ENCODE assay signal across 29 mouse cellular contexts in the genomic region with DNA sequence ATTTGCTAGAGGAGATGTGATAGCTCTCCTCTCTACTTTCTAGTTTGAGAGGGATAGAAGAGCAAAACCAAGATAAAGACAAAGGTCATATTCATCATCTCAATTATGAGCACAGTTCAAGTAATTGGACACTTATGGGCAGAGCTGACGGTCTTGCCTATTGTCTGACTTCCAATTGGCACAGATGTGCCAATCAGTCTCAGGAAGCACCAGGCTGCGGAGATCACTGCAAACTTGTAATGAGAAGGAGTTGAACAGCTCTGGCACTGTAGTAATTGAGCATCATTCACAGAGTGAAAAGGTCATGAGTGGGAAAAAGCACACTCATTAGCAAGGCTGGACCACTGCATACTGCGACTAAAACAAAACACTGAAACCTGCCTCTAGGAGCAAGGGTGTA.
DNase-seq lines count a peak whose midpoint lies in the region; ATAC-seq and TF ChIP-seq lines count a peak whose summit lies in the region.
"Had no signal": no experiment of that assay in that cellular context is flagged by ENCODE, and none has a peak within 500 bp of the region (broad histone marks: within the 10 kb centered on the region; RNA-seq: fewer than 3 reads in every experiment).

No protein-coding gene starts in this region.

- intact Hi-C loops in left cerebral cortex, adult 2 months (cut with DNase I), result no loop called here
- intact Hi-C loops in left cerebral cortex, postnatal 10 days (cut with DNase I), result no loop called here

- H3K9me3 ChIP-seq in forebrain, embryonic 11.5 days (ENCODE audit: control insufficient read depth, low read length), result no peaks in the 10 kb centered on the region
- H3K9me3 ChIP-seq in forebrain, embryonic 10.5 days, result no peaks in the 10 kb centered on the region
- H3K9me3 ChIP-seq in midbrain, embryonic 14.5 days (ENCODE audit: control insufficient read depth, low read length), result no peaks in the 10 kb centered on the region
- no peaks in the 10 kb centered on the region for H3K9me3 ChIP-seq in midbrain, postnatal 0 days (ENCODE audit: low read length)
- H3K9me3 ChIP-seq in forebrain, embryonic 14.5 days (replicated peaks; ENCODE audit: control insufficient read depth, low read length), result no peaks in the 10 kb centered on the region
- H3K9me3 ChIP-seq: embryonic facial prominence, embryonic 15.5 days; G1E; heart, embryonic 13.5 days; neural tube, embryonic 15.5 days had no signal

- 0 out of 2 replicates have a peak, but pooled peaks have one; percentile 24 for ATAC-seq in forebrain, embryonic 11.5 days (replicated peaks; ENCODE audit: low FRiP score)
- no peak for ATAC-seq in midbrain, embryonic 14.5 days (ENCODE audit: low FRiP score, low TSS enrichment)
- ATAC-seq in midbrain, postnatal 0 days (ENCODE audit: low FRiP score), result no peak
- ATAC-seq in forebrain, embryonic 14.5 days, result peak; percentile 60; the same call in 1 of the 2 replicates
- ATAC-seq: hindbrain, embryonic 16.5 days; Patski had no signal

- H3K4me1 ChIP-seq in forebrain, embryonic 11.5 days (replicated peaks; ENCODE audit: control insufficient read depth, insufficient read depth, low read length), result no peaks in the 10 kb centered on the region
- H3K4me1 ChIP-seq in forebrain, embryonic 10.5 days, result no peaks in the 10 kb centered on the region; the same call in 1 of the 2 replicates
- no peaks in the 10 kb centered on the region for H3K4me1 ChIP-seq in midbrain, embryonic 14.5 days (ENCODE audit: control insufficient read depth, insufficient read depth, low read length)
- H3K4me1 ChIP-seq in midbrain, postnatal 0 days (ENCODE audit: insufficient read depth, low read length), result no peaks in the 10 kb centered on the region
- no peaks in the 10 kb centered on the region for H3K4me1 ChIP-seq in forebrain, embryonic 14.5 days (ENCODE audit: control insufficient read depth, insufficient read depth, low read length)
- H3K4me1 ChIP-seq: embryonic facial prominence, embryonic 15.5 days; heart, embryonic 13.5 days; neural tube, embryonic 15.5 days had no signal

- H3K27me3 ChIP-seq in forebrain, embryonic 11.5 days (ENCODE audit: control insufficient read depth, insufficient read depth, low read length), result no peaks in the 10 kb centered on the region
- no peaks in the 10 kb centered on the region for H3K27me3 ChIP-seq in forebrain, embryonic 10.5 days (ENCODE audit: poor library complexity, severe bottlenecking)
- no peaks in the 10 kb centered on the region for H3K27me3 ChIP-seq in midbrain, embryonic 14.5 days (ENCODE audit: control insufficient read depth, insufficient read depth, low read length)
- H3K27me3 ChIP-seq in midbrain, postnatal 0 days (ENCODE audit: insufficient read depth, low read length), result no peaks in the 10 kb centered on the region
- H3K27me3 ChIP-seq in forebrain, embryonic 14.5 days (replicated peaks; ENCODE audit: control insufficient read depth, insufficient read depth, low read length), result no peaks in the 10 kb centered on the region
- H3K27me3 ChIP-seq: embryonic facial prominence, embryonic 15.5 days; heart, embryonic 13.5 days; neural tube, embryonic 15.5 days had no signal

- no peaks in the 10 kb centered on the region for H3K36me3 ChIP-seq in forebrain, embryonic 11.5 days (ENCODE audit: control insufficient read depth, insufficient read depth, low read length)
- no peaks in the 10 kb centered on the region for H3K36me3 ChIP-seq in forebrain, embryonic 10.5 days (replicated peaks)
- H3K36me3 ChIP-seq in midbrain, embryonic 14.5 days (ENCODE audit: control insufficient read depth, insufficient read depth, low read length), result no peaks in the 10 kb centered on the region
- H3K36me3 ChIP-seq in midbrain, postnatal 0 days (ENCODE audit: insufficient read depth, low read length), result no peaks in the 10 kb centered on the region
- no peaks in the 10 kb centered on the region for H3K36me3 ChIP-seq in forebrain, embryonic 14.5 days (ENCODE audit: control insufficient read depth, insufficient read depth, low read length)
- H3K36me3 ChIP-seq: embryonic facial prominence, embryonic 15.5 days; G1E; heart, embryonic 13.5 days; neural tube, embryonic 15.5 days had no signal

- WGBS in forebrain, embryonic 11.5 days, result 62% methylated on average over 3 of the region's 3 CpGs
- WGBS in forebrain, embryonic 10.5 days, result 82% methylated on average over 3 of the region's 3 CpGs
- 75% methylated on average over 3 of the region's 3 CpGs for WGBS in midbrain, embryonic 14.5 days
- 76% methylated on average over 3 of the region's 3 CpGs for WGBS in midbrain, postnatal 0 days
- 28% methylated on average over 3 of the region's 3 CpGs for whole genome bisulfite sequencing in forebrain, embryonic 14.5 days

- TF ChIP-seq CTCF in midbrain, postnatal 0 days (IDR thresholded peaks at IDR 0.05), result no peak
- TF ChIP-seq CTCF in left cerebral cortex, adult 2 months (IDR thresholded peaks at IDR 0.05), result no peak

- no peak overlapping the region for H3K4me3 ChIP-seq in forebrain, embryonic 11.5 days (ENCODE audit: low read depth, low read length)
- H3K4me3 ChIP-seq in forebrain, embryonic 10.5 days, result no peak overlapping the region
- H3K4me3 ChIP-seq in midbrain, embryonic 14.5 days (replicated peaks; ENCODE audit: low read depth, low read length), result no peak overlapping the region
- H3K4me3 ChIP-seq in midbrain, postnatal 0 days (ENCODE audit: low read depth, low read length), result no peak overlapping the region
- H3K4me3 ChIP-seq in forebrain, embryonic 14.5 days (ENCODE audit: low read depth, low read length), result no peak overlapping the region
- H3K4me3 ChIP-seq in left cerebral cortex, adult 2 months, result no peak overlapping the region
- H3K4me3 ChIP-seq: embryonic facial prominence, embryonic 15.5 days; heart, embryonic 13.5 days; neural tube, embryonic 15.5 days had no signal

- DNase-seq in forebrain, embryonic 11.5 days (ENCODE audit: low spot score), result no peak
- DNase-seq in forebrain, embryonic 10.5 days (ENCODE audit: extremely low spot score, low spot score), result no peak
- DNase-seq in midbrain, embryonic 14.5 days, result peak; percentile 3
- no peak for DNase-seq in midbrain, postnatal 0 days (ENCODE audit: low spot score)
- DNase-seq in forebrain, embryonic 14.5 days (ENCODE audit: low spot score), result peak; percentile 7
- DNase-seq in left cerebral cortex, adult 2 months (ENCODE audit: extremely low spot score in 1 of 2, low spot score in 2 of 2), result no peak
- no peak for DNase-seq in left cerebral cortex, postnatal 10 days (ENCODE audit: extremely low spot score in 1 of 2, low spot score in 2 of 2)
- DNase-seq: adrenal gland, postnatal 10 days; cerebellum, adult 11 months; cerebellum, adult 9-10 months; embryo, embryonic 11 days; heart, postnatal 10 days; kidney, adult 2 months; kidney, postnatal 36 days; layer of hippocampus, postnatal 36 days; liver; lung, adult 2 months; lung, postnatal 10 days; right cerebral cortex, adult 18-20 months; spleen, adult 18-20 months; thymus, postnatal 14 days had no signal

- H3K9ac ChIP-seq in forebrain, embryonic 11.5 days (ENCODE audit: low read length), result no peak overlapping the region
- H3K9ac ChIP-seq in midbrain, embryonic 14.5 days (replicated peaks; ENCODE audit: low read length), result no peak overlapping the region
- H3K9ac ChIP-seq in midbrain, postnatal 0 days (replicated peaks; ENCODE audit: low read length, poor library complexity, severe bottlenecking), result no peak overlapping the region
- H3K9ac ChIP-seq in forebrain, embryonic 14.5 days (ENCODE audit: low read length), result no peak overlapping the region
- H3K9ac ChIP-seq: embryonic facial prominence, embryonic 15.5 days; heart, embryonic 13.5 days; liver, embryonic 14.5 days; neural tube, embryonic 15.5 days had no signal

- no peak overlapping the region for H3K4me2 ChIP-seq in forebrain, embryonic 11.5 days (ENCODE audit: low read depth, low read length, severe bottlenecking)
- H3K4me2 ChIP-seq in midbrain, embryonic 14.5 days (ENCODE audit: low read length), result no peak overlapping the region
- H3K4me2 ChIP-seq in midbrain, postnatal 0 days (ENCODE audit: low read depth, low read length, poor library complexity, severe bottlenecking), result no peak overlapping the region
- no peak overlapping the region for H3K4me2 ChIP-seq in forebrain, embryonic 14.5 days (ENCODE audit: low read length)
- H3K4me2 ChIP-seq: embryonic facial prominence, embryonic 15.5 days; heart, embryonic 13.5 days; neural tube, embryonic 15.5 days had no signal

- no peak overlapping the region for H3K27ac ChIP-seq in forebrain, embryonic 11.5 days (ENCODE audit: low read depth, low read length)
- H3K27ac ChIP-seq in forebrain, embryonic 10.5 days, result no peak overlapping the region
- no peak overlapping the region for H3K27ac ChIP-seq in midbrain, embryonic 14.5 days (replicated peaks; ENCODE audit: low read depth, low read length)
- no peak overlapping the region for H3K27ac ChIP-seq in midbrain, postnatal 0 days (ENCODE audit: low read depth, low read length)
- no peak overlapping the region for H3K27ac ChIP-seq in forebrain, embryonic 14.5 days (ENCODE audit: low read depth, low read length)
- H3K27ac ChIP-seq in left cerebral cortex, adult 2 months, result no peak overlapping the region
- H3K27ac ChIP-seq: embryonic facial prominence, embryonic 15.5 days; heart, embryonic 13.5 days; liver, embryonic 14.5 days; macrophage; neural tube, embryonic 15.5 days had no signal

Comparison
In these comparisons a context has a peak if more than half of its experiments do, and no peak if none do; other contexts are left out.
1. DNase-seq: peak in midbrain, embryonic 14.5 days (single experiment) and forebrain, embryonic 14.5 days (single experiment); none in forebrain, embryonic 11.5 days (single experiment), forebrain, embryonic 10.5 days (single experiment), midbrain, postnatal 0 days (single experiment), left cerebral cortex, adult 2 months (0 of 2) and left cerebral cortex, postnatal 10 days (0 of 2).
2. ATAC-seq: peak in forebrain, embryonic 11.5 days (single experiment) and forebrain, embryonic 14.5 days (single experiment); none in midbrain, embryonic 14.5 days (single experiment) and midbrain, postnatal 0 days (single experiment).